Mouse (Mus musculus) erythroblast, embryonic 14.5 days (primary cell): ENCODE data around the gene Man1c1.

Experiments
- GATA1 ChIP-seq: IDR thresholded peaks from 2 replicates; pipeline ENCODE4 v1.6.1; 2012; ENCODE audit warnings: low read length, inconsistent platforms, mixed read lengths
- TAL1 ChIP-seq: IDR thresholded peaks from 3 replicates; pipeline ENCODE4 v1.6.1; 2012; ENCODE audit warnings: low read length, inconsistent platforms, mixed read lengths

DNA sequence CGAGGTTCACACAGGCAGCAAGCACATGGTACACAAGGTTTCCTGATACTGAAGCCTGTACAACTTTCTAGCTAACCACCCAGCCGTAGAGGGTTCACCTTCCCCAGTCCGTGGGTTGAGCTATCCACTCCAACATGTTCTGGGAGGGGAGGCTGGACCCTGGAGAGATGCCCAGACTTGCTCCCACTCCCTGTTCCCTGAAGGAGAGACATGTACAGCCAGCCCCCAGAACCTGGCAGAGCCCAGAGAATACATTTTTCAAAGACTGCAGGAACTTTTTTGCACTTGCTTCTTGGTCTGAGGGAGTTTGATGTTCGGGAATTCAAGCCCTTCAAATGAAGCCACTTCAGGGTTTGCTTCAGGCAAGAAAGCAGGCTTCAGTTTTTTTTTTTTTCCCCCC lies 77.7 kb downstream of the Man1c1 start:
- TF ChIP-seq TAL1 (no peak), GATA1 (no peak)
